Mouse (Mus musculus) liver, postnatal 0 days (tissue): ENCODE results near the gene Il11ra1.

Experiments
- CTCF ChIP-seq: sonication (generic); IDR thresholded peaks from 2 replicates; pipeline ENCODE4 v1.5.1; 2016; ENCODE audit warnings: antibody characterized with exemption, low read depth
- EP300 ChIP-seq: IDR thresholded peaks from 2 replicates; pipeline ENCODE4 v1.6.1; 2016; ENCODE audit warnings: antibody characterized with exemption, low read depth, mild to moderate bottlenecking

DNA sequence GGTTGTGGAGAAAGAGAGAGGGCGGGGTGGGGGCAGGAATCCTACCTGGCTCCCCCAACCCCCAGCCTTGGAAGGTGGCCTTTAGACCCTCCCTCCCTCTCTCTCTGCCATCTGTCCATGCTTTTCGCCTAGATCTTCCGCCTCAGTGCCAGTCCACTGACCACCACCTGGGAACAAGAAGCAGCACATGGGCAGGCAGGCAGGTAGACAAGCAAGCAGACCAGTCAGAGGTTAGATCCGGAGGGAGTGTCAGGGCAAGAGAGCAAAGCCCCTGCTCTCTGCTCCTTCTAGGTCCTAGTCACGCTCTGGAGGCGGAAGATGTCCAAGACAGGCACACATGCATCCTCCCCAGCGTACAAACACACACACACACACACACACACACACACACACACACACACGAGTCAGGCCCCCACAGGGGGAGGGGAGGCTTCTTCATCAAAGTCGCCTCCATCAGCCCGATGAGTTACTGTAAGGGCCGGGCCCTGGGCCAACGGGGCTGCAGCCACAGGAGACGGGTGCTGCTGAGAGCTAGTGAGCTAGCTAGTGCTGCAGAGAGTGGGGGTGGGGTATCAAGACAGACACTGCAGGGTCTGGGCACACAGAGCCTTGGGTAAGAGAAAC lies 22.7 kb upstream of the Il11ra1 start:
- TF ChIP-seq CTCF = no peak
- TF ChIP-seq EP300 = no peak
